Mouse (Mus musculus): ENCODE data around the gene Mgat5.

Gene Mgat5

GRCm38 (mm10) chr1:127511362-127511761 is 306.5 kb downstream of the Mgat5 start:
- DNase-seq, result no peak

DNA sequence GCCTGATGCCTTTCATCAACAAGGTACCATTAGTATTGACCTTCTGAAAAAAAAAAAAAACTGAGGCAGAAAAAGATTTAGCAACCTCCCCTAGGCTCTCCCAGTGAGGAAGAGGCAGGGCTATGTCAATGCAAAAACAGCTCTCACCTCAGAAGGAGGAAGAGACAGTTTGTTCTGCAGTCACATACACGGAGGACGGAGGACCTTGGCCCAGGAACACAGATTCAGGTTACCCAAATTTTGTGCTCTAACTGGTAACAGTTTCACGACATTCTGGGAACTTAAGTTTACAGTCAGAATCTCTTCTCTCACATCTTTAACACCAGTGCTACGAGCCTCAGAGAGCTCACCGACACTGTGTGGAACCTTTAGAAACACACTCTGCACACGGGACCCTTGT is 307.9 kb downstream of the Mgat5 start:
- no peak for DNase-seq

- no peak for DNase-seq
These were observed 308.3 kb downstream of the Mgat5 start for GRCm38 (mm10) chr1:127513140-127513539.

DNA sequence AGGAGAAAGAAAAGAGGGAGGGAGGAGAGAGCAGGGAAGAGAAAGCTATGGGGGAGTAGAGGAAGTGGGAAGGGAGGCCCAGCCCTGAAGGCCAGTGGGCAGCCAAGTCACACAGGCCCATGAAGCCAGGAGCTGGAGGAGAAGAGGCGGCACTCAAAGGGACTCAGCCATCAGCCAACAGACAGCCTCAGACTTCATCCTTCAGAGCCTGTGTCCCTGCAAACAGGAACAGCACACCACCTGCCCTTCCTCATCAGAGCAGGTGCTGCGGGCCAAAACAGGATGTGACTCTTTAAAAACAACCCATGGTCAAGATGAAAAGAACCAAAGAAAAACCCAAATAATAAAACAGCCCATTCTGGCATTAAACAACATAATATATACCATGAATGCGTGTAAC is 308.8 kb downstream of the Mgat5 start:
- no peak for DNase-seq

GRCm38 (mm10) chr1:127514479-127514878 is 309.7 kb downstream of the Mgat5 start:
- DNase-seq, result no peak

DNA sequence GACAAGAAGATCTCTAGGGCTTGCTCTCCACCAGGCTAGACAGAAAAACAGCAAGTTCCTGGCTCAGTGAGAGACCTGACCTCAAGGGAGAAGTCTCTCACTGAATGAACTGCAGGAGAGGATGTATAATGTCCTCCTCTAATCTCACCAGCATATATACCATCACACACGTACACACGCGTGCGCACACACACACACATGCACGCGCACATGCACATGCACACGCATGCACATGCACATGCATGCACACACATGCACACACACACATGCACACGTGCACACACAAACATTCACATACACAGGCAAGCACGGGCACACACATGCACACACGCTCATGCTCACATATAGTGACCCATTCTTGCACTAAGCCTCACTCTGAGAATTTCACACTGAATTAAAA is 310.1 kb downstream of the Mgat5 start:
- no peak for DNase-seq

- DNase-seq, result no peak
These were observed 318.5 kb downstream of the Mgat5 start for GRCm38 (mm10) chr1:127523364-127523763.

DNA sequence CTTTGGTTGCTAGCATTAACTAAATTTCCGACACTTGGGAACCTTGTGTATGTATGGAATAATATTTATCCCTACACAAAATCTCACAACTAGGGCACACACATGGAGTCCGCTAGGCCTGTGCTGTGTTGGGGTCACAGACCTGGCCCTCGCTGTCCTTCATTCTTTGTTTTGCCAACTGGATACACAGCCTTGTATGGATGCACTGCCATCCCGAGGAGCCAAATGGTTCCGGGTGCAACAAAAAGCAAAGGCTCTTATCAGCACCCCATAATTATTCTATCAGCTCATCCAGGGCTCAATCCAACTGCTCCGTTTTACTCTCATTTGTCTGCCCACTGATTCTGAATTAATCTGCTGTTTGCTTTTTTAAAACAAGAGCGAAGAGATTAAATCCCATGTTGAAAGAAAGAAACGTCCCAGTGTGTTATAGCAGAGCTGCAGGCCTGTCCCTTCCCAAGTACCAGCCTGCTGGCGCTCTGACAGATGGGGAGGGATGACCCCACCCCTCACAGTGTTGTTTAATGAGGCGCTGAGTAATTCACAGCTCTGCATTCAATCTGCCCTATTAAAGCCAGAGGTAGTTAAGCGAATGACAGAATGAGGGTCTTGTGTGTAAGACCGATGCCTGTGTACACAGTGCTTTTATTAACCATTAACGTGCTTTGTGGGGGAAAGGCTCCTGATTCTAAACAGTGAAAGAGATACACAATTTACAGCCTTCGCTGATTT is 326.2 kb downstream of the Mgat5 start:
- DNase-seq, result peak; percentile 6

DNA sequence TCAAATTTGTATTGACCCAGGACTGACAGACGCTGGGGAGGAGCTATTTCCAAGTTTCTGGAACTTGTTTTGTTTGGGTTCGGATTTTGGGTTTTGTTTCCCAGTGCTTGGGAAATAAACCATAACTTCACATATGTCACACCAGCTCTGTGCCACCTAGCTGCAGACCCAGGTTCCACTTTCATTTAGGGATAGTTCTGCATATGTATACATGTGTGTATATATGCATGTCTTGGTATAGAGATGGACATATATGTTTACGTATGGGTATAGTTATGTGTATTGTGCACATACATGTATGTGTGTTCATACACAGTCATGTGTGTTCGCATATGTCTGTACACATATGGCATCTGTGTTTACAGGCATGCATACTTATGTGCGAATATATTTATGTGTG is 326.9 kb downstream of the Mgat5 start:
- DNase-seq, result no peak

- no peak for DNase-seq
These were observed 331.6 kb downstream of the Mgat5 start for GRCm38 (mm10) chr1:127536448-127536847.

DNA sequence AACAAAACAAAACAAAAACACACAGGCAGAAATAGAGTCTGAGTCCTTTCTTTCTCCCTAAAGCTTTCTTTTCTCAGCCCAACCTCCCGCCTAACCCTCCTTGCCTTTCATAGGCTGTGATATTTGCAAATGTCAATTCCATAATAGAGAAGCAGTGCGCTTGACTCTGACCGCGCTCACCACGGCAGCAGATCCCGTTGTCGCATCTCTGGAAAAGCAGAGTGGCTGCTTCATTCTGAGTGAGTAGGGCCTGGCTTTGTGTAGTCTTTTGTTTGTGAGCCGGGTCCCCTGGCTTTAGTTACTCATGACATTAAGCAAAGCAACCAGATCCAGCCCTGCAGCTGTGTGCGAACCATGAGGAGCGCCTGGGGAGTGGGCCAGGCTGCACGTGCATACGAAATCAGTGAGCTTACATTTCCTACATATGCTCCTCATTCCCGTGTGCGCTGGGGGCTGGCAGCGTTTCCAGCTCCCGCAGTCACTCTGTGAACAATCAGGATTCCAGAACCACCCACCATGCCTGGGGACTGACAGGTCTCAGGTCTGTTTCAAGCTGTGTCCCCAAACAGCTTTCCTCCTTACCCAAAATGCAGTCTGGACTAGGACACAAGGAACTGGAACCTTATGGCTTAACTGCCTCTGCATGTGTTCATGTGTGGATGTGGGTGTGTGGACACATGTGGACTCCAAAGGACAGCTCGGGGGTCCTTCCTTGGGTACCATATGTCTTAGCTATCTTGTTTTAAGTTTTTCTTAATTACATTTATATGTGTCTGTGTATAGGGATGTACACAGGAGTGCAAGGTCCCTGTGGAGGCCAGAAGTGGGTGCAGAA is 332.6 kb downstream of the Mgat5 start:
- DNase-seq, result no peak

All from kidney, postnatal 14 days (tissue).